Mouse (Mus musculus) mouse trophoblast stem cell (cell line): ENCODE measurements around the gene Zar1.
"Not testable (repeated sequence)": the region's sequence is repeated elsewhere in the genome, so short reads cannot be mapped to it uniquely, and the experiment has no call there.

Source experiments
- in situ Hi-C, 2 experiments: fragments of 300-500 bp; cut with MseI, MboI; formaldehyde crosslinking; loops; 2 replicates in 1 of 2; 3 replicates in 1 of 2; pipeline ENCODE4 v1.15.1; 2025

The Zar1 gene

DNA sequence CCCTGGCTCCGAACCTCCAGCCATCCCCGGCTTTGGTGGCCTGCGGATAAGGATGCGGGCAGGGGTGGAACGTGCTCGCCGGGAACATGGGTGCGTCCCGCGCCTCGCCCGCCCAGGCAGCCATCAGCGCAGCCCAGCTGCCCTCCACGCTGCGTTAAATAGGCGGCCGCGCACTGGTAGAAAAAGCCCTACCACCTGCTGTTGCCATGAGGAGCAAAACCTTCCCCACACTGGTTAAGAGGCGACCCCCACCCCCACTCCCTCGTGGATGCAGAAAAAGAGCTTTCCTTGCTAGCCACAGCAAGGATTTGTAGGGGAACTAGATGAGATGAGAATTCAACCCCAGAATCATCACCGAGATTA is at the start of gene Zar1:
TSS of gene Zar1 (minus strand) at position 285 of the 363 bp plus-strand sequence.
- in situ Hi-C loops, result loop anchor here in 1 of 2 experiments (5.0 kb wide), 1 partner anchor 431 kb away; no protein-coding TSS in a partner anchor

DNA sequence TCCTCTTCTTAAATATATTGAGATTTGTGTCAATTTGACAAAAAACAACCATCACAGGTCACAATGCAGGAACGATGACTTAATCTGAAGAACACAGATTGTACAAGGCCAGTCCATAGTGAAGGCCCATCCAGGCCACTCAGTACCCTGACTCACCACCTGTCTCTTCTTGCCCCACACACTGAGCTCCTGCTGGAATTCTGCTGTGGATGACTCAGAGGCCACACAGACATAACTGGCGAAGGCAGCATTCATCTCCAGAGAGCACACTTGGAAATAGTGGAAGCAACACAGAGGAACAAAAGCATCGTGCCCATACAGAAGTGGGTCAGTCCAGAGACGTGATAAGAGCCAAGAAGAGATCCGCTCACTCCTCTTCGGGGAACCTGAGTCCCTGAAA is 49.0 kb upstream of the Zar1 start:
- in situ Hi-C loops, result no loop called here

DNA sequence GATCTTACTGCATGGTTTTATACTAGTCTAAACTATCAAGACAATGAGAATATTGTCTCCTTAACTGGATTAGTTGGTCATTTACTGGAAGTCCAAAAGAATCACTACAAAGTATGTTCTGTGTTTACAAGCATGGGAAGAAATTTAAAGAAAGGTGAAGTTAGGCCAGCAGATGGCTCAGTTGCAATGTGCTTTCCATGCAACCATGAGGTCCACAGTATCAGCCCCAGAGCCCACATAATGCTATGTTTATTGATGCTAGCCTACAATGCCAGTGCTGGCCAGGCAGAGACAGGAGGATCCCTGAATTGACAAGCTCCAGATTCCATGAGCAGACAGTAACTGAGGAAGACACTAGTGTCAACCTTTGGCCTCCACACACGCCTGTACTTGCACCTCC is 40.0 kb upstream of the Zar1 start:
- in situ Hi-C loops, result no loop called here

DNA sequence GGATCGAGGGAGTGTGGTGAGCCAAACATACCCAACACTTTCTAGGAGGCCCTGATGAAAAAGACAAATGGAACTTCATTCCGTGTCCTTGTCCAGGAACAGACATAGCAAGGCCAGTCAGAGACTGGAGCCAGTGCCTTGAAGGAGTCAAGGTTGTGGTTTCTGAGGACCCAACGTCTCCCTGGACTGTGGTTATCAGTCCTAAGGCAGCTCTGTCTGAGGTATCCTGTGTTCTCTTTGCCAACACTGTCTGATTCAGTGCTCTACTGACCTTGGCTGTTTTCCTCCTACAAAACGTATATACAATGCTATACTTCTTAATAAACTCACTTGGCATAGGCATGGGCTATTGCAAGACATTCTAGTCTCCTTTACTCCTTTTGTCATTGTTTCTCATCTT is 36.4 kb upstream of the Zar1 start:
- in situ Hi-C loops, result no loop called here

DNA sequence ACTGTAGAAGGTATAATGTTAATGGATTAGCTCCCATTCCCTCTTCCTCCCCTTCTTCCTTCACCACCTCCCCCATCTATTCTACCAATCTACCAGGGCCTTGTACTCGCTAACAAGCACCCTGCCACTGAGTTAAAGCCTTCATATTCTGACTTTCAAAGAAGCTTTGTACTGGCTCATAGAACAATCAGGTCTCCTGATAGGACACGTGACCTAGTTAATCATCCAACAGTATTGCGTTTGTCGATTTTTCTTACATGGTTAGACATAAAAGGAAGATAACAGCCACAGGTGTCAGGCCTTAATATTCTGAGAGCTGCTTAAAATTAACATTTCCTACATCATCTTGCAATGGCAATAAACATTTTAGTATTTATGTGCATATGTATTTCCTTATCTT is 22.1 kb upstream of the Zar1 start:
- in situ Hi-C loops, result no loop called here

DNA sequence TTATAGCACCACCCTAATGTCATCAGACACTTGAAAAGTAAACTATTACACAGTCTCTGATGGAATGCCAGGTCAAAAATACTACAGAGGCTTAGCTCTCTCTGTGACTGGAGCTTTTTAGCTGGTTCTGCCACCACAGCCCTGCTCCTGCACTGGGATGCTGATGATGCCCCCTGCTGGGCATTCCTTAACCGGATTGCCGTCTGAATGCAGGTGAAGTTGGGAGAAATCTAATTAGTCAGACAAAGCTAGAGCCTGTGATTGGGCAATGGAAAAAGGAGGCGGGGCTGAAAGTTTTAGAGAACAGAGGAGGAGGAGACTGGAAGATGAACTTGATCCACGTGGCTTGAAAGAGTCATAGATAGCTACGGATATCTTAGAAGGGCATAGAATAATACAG is 20.0 kb upstream of the Zar1 start:
- in situ Hi-C loops, result no loop called here

DNA sequence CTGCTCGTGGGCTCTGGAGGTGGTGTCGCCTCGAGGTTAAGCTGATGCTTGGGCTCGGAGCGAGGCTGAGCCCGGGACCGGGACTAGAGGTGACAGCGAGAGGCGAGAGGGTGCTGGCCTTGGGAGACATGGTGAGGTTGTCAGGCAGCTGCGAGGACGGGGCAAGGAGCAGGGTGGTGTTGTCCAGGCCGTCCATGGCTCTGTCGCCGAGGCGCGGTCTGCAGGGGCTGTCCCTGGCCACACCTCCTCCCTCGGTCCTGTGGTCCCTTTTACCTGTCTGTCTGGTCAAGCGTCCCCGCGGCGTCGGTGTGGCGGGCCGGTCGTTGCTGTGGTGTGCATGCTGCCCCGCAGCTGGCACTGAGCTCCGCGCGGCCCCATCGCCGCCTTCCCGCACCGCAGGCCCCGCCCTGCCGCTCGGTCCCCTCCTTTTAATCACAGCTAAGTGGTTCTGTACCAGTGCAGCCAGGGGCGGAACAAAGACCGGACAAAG is 6.2 kb upstream of the Zar1 start, which contains the start of gene Gm5868:
TSS of gene Gm5868 (minus strand) at position 360 of the 490 bp plus-strand sequence.
- in situ Hi-C loops, result no loop called here

DNA sequence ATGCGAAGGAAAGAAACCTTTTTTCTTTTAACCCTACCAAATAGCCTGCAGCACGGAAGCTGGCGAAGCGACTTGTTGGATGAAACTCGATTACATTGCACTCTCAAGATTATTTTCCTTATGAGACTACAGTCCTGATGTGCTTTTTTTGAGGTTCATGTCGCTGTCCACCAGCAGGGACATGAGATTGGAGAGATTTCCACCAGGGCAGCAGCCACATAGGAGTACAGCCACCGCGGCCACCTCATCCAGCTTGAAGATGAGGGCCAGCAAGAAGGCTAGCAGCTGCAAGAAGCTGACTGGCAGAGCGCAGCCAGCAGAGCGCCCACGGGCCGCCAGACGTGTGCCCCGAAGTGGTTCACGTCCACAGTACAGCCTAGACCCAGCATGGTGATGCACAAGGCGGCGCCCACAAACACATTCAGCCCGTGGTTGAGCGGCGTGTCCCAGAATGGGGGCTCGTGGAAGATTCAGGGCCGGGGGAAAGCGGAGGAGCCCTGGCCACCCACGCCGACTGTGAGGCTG is 5.7 kb upstream of the Zar1 start:
- in situ Hi-C loops, result not testable (repeated sequence)

DNA sequence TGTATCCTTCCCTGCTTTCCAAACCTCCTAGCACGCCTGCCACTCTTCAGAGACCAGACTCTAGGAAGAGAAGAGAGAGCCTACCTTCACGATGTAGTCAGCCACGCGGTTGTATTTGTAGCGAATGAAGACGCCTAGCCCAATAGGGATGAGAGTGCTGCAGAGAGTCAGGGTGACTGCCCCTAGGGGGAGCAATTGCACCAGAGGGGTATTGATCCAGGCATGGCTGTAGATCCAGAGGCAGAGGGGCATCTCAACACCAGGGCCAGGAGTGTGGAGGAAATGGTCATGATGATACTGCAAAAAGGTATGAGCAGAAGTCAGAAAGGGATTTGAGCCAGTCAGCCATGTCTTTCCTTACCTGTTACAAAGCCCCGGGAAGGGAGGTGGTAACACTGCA is 5.1 kb upstream of the Zar1 start:
- in situ Hi-C loops, result not testable (repeated sequence)

DNA sequence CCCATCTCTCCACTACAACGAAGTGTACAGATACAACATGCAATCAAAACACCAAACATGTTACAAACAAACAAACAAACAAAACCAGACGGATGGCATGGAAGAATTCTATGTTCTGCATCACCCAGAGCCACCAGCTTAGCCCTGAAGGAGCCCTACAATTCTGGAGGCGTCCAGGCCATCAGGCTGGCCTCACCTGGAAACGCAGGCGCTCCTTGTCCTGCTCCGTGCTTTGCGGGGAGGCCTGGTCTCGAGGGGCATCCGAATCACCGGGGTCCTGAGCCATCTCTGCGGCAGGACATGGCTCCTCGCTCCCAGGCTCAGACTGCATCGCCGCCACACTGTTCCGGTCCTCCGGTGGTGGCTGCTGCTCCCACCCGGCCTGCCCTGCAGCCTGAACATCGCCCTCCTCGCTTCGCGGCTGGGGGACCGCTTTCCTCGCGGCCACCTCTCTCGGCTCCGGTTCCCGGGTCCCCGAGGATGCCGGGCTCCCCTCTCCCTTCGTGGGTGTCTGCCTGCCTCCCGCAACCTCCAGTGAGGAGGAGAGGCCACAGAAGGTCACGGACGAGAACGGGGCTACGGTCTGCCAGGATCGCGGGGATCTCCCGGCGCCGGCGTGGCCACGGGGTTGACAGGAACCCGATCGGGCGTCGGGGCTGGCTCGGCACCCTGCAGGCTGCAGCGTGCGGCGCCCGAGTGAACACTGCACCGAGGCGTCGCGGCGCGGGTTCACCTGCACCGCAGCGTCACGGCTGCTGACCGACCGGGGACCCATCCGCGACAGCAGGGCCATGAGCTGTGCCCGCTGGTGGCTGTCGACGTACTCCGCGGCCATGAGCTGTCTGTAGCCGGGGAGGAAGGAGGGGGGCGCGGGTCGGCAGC is 725 bp downstream of the Zar1 start:
- in situ Hi-C loops, result loop anchor here in 1 of 2 experiments (5.0 kb wide), 1 partner anchor 432 kb away; no protein-coding TSS in a partner anchor

DNA sequence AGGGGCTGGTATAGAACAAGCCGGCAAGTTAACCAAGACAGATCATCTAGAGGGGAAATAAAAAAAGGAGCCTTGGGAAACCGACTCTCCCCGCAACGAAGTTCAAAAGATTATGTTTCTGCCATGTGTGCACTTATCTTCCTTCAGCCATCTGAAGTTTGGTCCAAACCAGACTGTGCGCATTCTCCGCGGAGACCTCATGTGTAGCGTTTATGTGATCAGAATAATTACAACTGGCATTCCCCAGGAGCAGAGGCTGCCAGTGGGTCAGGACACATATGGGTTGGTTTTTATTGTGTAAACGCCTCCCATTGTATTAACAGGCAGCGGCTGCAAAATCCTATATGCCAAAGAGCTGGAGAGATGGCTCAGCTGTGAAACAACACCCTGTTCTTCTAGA is 1.5 kb downstream of the Zar1 start:
- in situ Hi-C loops, result not testable (repeated sequence)

DNA sequence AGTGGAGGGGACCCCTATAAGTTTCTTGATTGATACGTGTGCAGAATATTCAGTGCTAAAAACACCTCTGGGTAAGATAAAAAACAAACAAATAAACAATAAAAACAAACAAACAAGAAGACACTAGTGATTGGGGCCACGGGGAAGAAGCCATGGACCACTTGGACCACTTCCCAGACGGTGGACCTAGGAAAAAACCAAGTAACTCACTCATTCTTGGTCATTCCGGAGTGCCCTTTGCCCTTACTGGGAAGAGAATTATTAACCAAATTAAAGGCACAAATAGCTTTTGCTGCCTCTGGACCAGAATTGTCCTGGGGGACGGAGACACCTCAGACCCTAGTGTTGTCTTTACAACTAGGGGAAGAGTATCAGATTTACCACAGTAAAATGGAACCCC is 15.4 kb downstream of the Zar1 start:
- in situ Hi-C loops, result no loop called here

DNA sequence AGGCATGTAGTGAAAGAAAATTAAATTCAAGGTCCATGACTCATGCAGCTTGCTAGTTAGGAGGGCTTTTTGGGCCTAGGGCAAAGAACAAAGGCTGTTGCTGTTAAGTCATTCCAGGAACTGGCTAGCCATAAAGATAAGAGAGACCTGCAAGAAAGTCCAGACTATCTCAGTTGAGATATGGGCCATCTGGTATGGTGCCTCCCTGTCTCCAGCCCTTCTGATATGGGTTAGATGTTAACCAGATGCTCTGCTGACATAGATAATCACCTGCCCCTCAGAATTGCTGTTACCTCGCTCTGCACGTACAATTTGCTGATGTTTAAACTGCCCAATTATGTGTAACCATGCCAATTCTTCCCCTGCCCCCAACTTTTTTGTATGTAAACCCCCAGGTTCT is 17.9 kb downstream of the Zar1 start:
- in situ Hi-C loops, result not testable (repeated sequence)

DNA sequence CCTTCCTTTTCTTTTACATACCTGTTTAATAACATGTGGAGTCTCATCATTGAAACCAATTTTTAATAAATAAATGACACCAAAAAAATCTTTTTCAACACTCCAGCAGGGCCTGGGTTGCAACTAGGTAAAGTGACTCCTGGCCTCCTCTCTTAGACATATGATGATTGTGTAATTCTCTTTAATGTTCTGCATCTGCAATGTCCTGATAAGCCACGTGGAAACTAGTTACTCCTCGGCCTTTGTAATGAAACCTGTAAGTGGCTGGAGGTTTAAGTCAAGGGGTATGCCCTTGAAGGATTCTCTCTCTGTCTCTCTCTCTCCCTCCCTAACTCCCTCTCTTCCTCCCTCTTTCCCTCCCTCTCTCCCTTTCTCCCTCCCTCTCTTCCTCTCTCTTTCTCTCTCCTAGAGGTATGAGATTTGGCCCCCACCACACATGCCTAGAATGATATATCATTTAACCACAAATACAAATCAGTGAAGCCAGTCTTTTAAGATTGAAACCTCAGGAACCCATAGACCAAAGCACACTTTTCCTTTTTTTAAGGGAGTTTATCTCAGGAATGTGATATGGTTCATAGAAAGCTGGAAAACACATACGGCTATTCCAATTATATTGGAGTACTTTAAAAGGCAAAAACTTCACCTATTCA is 20.0 kb downstream of the Zar1 start:
- in situ Hi-C loops, result no loop called here

DNA sequence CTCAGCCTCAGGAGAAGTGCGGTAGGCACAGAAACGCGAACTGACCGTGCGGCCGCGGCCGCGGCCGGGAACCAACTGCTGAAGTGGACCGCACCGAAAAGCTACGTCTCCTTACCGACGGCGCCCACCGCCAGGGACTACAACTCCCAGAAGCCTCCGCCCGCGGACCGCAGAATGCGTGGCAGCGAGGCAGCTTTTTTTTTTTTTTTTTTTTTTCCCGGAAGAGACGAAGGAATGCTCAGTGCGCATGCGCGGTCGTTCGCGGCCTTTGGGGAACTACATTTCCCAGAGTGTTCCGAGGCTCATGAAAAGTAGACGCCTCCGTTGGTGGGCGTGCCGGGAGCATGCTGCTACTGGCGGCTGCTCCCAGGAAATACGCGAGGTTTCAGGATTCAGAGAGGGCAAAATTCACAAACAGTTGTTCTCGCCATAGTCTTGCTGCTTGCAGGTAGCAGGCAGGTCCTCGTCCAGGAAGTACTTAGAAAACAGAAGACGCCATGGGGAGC is 21.5 kb downstream of the Zar1 start, which contains the start of gene Nfxl1:
TSS of gene Nfxl1 (minus strand) at position 141 of the 506 bp plus-strand sequence.
- in situ Hi-C loops, result no loop called here

DNA sequence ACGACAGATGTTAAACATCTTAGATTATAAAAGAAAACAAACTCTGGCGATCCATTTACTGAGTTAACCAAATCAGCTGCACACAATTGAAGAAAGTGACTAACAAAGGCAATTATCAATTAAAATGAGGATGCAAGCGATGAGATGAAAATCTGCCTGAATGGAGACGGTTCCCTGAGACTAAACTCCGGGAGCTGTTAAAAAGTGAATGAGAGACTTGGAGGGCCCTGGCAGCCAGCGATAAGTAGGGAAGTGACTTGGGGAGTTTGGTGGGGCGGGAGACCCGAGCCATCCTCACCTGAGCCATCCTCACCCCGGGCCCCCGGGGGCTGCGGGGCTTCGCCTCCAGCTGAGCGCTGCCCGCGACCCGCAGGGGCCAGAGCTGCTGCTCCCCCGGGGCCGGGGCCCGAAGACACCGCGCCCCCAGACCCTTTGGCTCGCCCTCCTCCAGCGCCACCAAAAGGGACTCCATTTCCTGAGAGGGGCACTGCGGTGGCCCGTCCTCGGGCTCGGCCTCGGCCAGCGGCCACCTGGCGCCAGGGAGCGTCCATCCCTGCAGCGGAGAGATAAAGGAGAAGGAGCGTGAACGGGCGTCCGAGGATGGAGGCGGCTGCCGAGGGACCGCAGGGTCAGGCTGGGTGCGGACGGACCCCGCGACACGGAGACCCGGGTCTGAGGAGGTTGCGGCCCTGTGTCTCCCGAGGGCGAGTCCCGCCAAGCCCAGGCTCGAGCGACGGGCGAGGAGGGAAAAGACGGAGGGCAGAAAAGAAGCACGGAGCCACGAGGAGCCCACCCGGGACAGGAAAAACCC is 22.1 kb downstream of the Zar1 start:
- in situ Hi-C loops, result no loop called here

DNA sequence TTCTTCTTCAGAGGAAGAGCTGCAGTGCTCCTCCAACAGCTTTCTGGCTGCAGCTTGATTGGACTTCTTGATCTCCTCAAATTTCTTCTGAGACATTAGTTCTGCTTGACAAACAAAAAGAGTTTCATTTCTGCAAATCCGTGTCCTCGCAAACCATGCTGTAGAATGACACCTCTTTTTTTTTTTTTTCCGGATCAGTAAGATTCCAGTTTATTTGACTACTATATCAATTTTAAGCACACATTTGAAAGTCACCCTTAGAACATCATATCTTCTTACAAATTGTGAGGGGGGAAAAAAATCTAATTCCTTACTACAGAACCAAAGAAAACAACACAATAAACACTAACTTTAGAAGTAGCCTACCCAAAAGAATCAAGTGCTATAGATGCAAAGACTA is 24.8 kb downstream of the Zar1 start:
- in situ Hi-C loops, result no loop called here

DNA sequence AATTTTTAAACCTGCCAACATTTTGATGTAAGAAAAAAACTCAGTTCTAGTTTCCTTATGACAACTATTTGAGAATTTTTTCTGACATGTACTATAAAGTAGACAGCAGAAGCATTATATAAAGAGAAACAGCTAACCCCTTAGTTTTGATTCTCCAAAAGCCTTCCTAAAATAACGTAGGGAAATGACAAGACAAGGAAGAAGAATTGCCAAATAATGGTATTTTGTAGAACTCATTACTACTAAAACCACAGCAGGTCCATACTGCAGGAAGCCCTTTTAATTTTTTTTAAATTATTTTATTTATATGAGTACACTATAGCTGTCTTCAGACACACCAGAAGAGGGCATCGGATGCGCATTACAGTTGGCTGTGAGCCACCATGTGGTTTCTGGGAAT is 29.8 kb downstream of the Zar1 start:
- in situ Hi-C loops, result no loop called here

DNA sequence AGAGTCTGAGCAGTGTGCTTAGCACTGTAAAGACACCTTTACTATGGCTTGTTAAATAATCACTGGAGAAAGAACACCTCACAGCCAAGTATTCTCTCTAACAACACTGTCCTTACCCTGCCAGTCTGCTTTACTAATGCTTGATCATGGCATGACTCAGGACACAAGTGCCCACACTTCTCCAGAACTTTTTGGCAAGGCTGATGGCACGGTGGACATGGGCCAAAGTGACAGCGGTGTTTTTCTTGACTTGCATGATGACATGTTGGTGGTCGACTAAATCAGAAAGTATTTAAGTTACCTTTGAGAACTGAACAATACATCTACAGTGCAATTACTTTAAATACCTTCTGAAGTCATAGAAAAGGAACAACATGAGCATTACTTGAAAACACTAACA is 52.2 kb downstream of the Zar1 start:
- in situ Hi-C loops, result no loop called here
